Mouse (Mus musculus): ENCODE data around the gene Zfp764. TPM values are rescaled to one million over a fixed set of nuclear protein-coding genes. Genes with fewer than 3 reads are reported as not detected.

The Zfp764 gene
- 3.5 and 4.6 TPM in 2 replicates for polyA plus RNA-seq (2015; fragmentation: Nextera tagmentation; extraction: Ambion mirVana)

GRCm38 (mm10) chr7:127406002-127406987 is at the start of gene Zfp764:
Zfp764 (minus strand) TSS chr7:127406822.

DNA sequence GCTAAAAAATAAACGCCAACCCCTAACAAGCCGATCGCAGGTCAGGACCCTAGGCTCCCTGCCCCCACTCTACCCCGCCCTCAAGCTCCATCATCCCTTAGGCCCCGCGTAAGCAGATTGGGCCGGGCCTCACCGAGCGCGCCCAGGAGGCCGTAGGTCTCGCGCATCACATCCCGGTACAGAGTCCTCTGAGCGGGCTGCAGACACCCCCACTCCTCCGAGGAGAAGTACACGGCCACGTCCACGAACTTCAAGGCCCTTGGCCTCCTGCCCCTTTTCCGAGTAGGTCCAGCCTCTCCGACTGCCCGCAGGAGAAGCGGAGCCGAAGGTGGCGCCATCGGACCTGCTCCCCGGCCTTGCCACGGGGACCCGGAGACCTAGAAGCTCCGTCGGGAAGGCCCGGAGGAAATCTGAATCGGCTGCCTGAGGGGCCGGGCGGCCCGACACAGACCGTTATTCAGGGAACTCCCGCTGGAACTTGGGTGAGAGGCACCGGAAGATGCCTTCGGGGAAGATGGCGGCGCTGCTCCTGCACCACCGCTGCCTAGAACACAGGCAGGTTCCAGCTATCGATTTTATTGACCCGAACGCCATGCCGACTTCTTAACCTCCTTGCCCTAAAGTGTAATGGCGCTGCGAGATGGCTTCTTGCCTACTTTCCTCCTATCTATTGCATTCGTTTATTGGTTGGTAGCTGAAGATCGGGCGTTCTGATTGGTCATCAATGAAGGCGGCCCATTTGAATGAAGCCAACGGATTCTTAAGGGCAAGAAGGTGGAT is 42.1 kb upstream of the Zfp764 start, which contains the start of gene Zfp689:
Gene Zfp689, minus strand, starts transcription at position 638 of the 780 bp plus-strand sequence.

GRCm38 (mm10) chr7:127421388-127422191 is 15.0 kb upstream of the Zfp764 start, which contains the start of gene Zfp688:
Zfp688 (minus strand) TSS chr7:127422068.

DNA sequence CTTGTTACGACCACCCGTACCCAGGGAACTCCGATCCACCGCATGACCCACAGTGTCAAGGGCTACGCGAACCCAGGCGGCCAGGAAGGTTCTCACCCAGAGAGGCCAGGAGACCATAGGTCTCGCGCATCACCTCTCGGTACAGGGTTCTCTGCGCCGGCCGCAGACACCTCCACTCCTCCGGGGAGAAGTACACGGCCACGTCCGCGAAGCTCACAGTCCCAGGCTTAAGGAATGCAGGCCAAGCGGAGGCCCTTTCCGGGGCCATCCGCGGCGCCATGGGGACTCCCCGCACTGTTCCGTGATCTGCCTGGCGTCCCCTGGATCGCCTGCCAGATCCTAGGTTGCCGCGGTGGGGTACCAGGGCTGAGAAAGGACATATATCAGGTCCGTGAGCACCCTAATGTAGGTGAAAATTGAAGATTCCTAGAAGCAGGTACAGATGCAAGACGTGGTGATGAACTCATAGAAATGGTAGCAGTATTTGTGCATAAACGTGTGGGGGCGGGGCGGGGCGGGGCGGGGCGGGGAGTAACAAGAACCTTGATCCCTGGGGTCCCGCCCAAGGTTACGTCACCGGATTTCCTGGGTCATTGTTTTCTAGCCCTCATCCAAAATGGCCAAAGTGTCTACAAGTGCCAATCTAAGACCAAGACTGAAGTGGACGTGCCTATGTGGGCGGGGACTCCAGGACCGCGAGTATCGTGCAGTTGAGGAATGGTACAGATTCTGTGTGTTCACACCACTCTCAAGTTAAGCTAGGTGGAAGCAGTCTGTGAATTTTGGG is 13.3 kb downstream of the Zfp764 start, which contains the start of gene E430018J23Rik:
Gene E430018J23Rik, minus strand, starts transcription at position 473 of the 787 bp plus-strand sequence.

DNA sequence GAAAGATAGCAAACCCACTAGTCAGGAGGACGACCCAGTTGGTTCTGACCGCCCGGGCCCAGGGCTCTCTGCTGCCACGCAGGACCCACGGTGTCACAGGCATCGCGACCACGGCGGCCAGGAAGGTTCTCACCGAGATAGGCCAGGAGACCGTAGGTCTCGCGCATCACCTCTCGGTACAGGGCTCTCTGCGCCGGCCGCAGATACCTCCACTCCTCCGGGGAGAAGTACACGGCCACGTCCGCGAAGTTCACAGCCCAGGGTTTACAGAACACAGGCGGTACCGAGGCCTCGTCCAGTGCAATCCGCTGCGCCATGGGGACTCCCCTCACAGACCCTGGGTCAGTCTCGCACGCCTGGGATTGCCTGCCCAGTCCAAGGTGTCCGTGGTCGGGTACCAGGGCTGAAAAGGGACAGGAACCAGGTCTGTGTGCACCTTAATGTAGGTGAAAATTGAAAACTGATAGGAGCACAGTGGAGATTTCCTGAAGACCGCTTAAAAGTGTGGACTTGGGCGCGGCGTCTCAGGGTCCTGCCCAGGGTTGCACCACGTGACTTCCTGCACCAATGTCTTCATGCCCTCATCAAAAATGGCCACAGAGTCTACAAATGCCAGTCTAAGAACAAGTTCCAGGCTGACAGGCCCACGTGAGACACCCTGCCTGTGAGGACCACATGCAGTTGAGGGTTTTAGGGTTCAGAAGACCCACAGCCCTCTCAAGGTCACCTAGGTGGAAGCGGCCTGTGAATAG is 19.8 kb downstream of the Zfp764 start, which contains the start of gene 9130019O22Rik:
Gene 9130019O22Rik, minus strand, starts transcription at position 526 of the 752 bp plus-strand sequence.

DNA sequence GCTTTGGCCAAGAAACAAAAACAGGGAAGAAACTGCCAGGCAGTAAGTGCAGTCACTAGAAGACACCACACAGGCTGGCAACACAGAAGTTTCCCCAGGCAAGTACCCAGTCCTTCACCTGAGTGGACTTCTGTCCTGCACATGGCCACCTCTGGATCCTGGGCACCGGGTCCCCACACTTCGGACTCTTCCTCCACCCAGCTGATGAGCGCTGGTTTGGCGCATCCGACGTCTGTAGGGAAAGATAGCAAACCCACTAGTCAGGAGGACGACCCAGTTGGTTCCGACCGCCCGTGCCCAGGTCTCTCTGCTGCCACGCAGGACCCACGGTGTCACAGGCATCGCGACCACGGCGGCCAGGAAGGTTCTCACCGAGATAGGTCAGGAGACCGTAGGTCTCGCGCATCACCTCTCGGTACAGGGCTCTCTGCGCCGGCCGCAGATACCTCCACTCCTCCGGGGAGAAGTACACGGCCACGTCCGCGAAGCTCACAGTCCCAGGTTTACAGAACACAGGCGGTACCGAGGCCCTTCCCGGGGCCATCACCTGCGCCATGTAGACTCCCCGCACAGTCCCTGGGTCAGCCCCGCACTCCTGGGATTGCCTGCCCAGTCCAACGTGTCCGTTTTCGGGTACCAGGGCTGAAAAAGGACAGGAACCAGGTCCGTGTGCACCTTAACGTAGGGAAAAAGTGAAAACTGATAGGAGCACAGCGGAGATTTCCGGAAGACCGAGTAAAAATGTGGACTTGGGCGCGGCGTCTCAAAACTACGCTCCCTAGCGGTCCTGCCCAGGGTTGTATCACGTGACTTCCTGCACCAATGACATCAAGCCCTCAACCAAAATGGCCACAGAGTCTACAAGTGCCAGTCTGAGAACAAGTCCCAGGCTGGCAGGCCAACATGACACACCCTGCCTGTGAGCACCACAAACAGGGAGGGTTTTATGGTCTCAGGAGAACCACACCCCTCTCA is 31.1 kb downstream of the Zfp764 start, which contains the start of gene Zfp747:
Gene Zfp747, minus strand, starts transcription at position 780 of the 975 bp plus-strand sequence.

Other genes with a start within 250 kb of the Zfp764 start
- 25.2 and 32.9 TPM in 2 replicates for gene Cd2bp2, start 210.8 kb downstream of the Zfp764 start, polyA plus RNA-seq (2015; fragmentation: Nextera tagmentation; extraction: Ambion mirVana)
- 14.5 and 15.3 TPM in 2 replicates for gene Tbc1d10b, start 198.4 kb downstream of the Zfp764 start, polyA plus RNA-seq (2015; fragmentation: Nextera tagmentation; extraction: Ambion mirVana)
- gene Mylpf, start 197.9 kb downstream of the Zfp764 start, polyA plus RNA-seq (2015; fragmentation: Nextera tagmentation; extraction: Ambion mirVana) = 24.7 and 81.2 TPM in 2 replicates
- 10.4 and 16.9 TPM in 2 replicates for gene Zfp553, start 173.8 kb downstream of the Zfp764 start, polyA plus RNA-seq (2015; fragmentation: Nextera tagmentation; extraction: Ambion mirVana)
- gene Sept1, start 173.7 kb downstream of the Zfp764 start, polyA plus RNA-seq (2015; fragmentation: Nextera tagmentation; extraction: Ambion mirVana) = 13.9 and 21.8 TPM in 2 replicates
- gene Zfp771, start 162.5 kb downstream of the Zfp764 start, polyA plus RNA-seq (2015; fragmentation: Nextera tagmentation; extraction: Ambion mirVana) = 58.3 and 67.4 TPM in 2 replicates
- 126 and 177 TPM in 2 replicates for gene Dctpp1, start 146.1 kb downstream of the Zfp764 start, polyA plus RNA-seq (2015; fragmentation: Nextera tagmentation; extraction: Ambion mirVana)
- 93.4 and 161 TPM in 2 replicates for gene Sephs2, start 132.8 kb downstream of the Zfp764 start, polyA plus RNA-seq (2015; fragmentation: Nextera tagmentation; extraction: Ambion mirVana)
- 0.61 and 1.0 TPM in 2 replicates for gene Itgal, start 110.6 kb downstream of the Zfp764 start, polyA plus RNA-seq (2015; fragmentation: Nextera tagmentation; extraction: Ambion mirVana)
- 11.5 and 12.3 TPM in 2 replicates for gene Zfp768, start 61.2 kb downstream of the Zfp764 start, polyA plus RNA-seq (2015; fragmentation: Nextera tagmentation; extraction: Ambion mirVana)
- gene Zfp747, start 30.8 kb downstream of the Zfp764 start, polyA plus RNA-seq (2015; fragmentation: Nextera tagmentation; extraction: Ambion mirVana) = 5.4 TPM in 2 replicates
- 2.4 and 2.6 TPM in 2 replicates for gene 9130019O22Rik, start 19.7 kb downstream of the Zfp764 start, polyA plus RNA-seq (2015; fragmentation: Nextera tagmentation; extraction: Ambion mirVana)
- gene E430018J23Rik, start 13.2 kb downstream of the Zfp764 start, polyA plus RNA-seq (2015; fragmentation: Nextera tagmentation; extraction: Ambion mirVana) = 4.7 and 5.5 TPM in 2 replicates
- 28.5 and 40.1 TPM in 2 replicates for gene Zfp688, start 15.2 kb upstream of the Zfp764 start, polyA plus RNA-seq (2015; fragmentation: Nextera tagmentation; extraction: Ambion mirVana)
- 4.7 and 6.5 TPM in 2 replicates for gene Zfp689, start 42.3 kb upstream of the Zfp764 start, polyA plus RNA-seq (2015; fragmentation: Nextera tagmentation; extraction: Ambion mirVana)
- gene Prr14, start 52.8 kb upstream of the Zfp764 start, polyA plus RNA-seq (2015; fragmentation: Nextera tagmentation; extraction: Ambion mirVana) = 25.3 and 37.3 TPM in 2 replicates
- gene Fbrs, start 72.4 kb upstream of the Zfp764 start, polyA plus RNA-seq (2015; fragmentation: Nextera tagmentation; extraction: Ambion mirVana) = 10.2 and 12.1 TPM in 2 replicates
- 23.2 and 30.2 TPM in 2 replicates for gene Srcap, start 105.2 kb upstream of the Zfp764 start, polyA plus RNA-seq (2015; fragmentation: Nextera tagmentation; extraction: Ambion mirVana)
- gene Gm42715, start 112.8 kb upstream of the Zfp764 start, polyA plus RNA-seq (2015; fragmentation: Nextera tagmentation; extraction: Ambion mirVana) = 6.3 and 8.9 TPM in 2 replicates
- 2.2 and 6.3 TPM in 2 replicates for gene Tmem265, start 154.6 kb upstream of the Zfp764 start, polyA plus RNA-seq (2015; fragmentation: Nextera tagmentation; extraction: Ambion mirVana)
- gene Phkg2, start 166.5 kb upstream of the Zfp764 start, polyA plus RNA-seq (2015; fragmentation: Nextera tagmentation; extraction: Ambion mirVana) = 32.2 and 45.6 TPM in 2 replicates
- gene Ccdc189, start 181.8 kb upstream of the Zfp764 start, polyA plus RNA-seq (2015; fragmentation: Nextera tagmentation; extraction: Ambion mirVana) = 8.9 and 15.7 TPM in 2 replicates
- 17.1 and 22.9 TPM in 2 replicates for gene Rnf40, start 181.9 kb upstream of the Zfp764 start, polyA plus RNA-seq (2015; fragmentation: Nextera tagmentation; extraction: Ambion mirVana)
- gene Zfp629, start 209.0 kb upstream of the Zfp764 start, polyA plus RNA-seq (2015; fragmentation: Nextera tagmentation; extraction: Ambion mirVana) = 4.5 and 5.9 TPM in 2 replicates

All from adrenal gland, postnatal 0 days (tissue).